Mouse (Mus musculus): ENCODE measurements around the gene A1bg.

The A1bg gene

GRCm38 (mm10) chr15:60848630-60849029 is 74.2 kb downstream of the A1bg start:
- TF ChIP-seq GATA4 (IDR thresholded peaks at IDR 0.05; ENCODE audit: insufficient replicate concordance, low read length): no peak
